In the genomic region with DNA sequence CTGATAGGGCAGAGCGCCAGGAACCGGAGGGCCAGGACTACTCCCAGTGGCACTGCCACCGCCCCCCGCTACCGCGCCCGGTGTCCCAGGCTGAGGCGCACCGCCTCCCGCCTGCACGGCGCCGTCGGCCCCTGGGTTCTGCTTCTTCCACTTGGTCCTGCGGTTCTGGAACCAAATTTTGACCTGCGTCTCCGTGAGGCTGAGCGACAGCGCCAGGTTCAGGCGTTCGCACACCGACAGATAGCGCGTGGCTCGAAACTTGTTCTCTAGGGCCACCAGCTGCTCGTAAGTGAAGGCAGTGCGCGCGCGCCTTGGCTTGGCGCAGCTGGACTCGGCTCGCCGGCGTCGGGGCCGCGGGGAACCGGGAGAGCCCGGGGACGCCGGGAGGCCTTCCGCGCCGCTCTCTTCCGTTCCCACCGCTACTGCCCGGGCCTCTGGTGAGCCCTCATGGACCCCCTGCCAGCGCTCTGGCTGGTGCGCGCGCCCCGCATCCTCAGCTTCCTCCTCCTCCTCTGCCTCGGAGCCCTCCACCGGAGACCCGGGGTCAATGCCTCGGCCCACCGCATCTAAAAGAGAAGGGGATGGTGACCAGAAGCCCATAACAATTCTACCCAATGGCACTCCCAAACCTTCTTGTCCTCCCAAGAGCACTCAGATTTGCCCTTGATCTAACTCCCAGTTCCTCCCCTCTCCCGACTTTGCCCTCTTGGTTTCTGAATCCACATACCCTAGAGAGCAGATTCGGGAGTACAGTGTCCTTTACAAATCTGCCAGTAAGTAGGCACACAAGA, we compare ENCODE assay signal across 7 mouse cellular contexts. TPM values are rescaled to one million over a fixed set of nuclear protein-coding genes. Genes with fewer than 3 reads are reported as not detected.
DNase-seq lines count a peak whose midpoint lies in the region; ATAC-seq and TF ChIP-seq lines count a peak whose summit lies in the region.

No protein-coding gene starts in this region.

- DNase-seq in spleen, adult 2 months (ENCODE audit: low read depth in 1 of 2, low spot score in 2 of 2) = no peak
- no peak for DNase-seq in spleen, postnatal 10 days (ENCODE audit: low spot score in 2 of 2)
- DNase-seq in embryonic facial prominence, embryonic 11.5 days (ENCODE audit: low spot score) = peak; percentile 60
- peak; percentile 42 for DNase-seq in hindbrain, postnatal 0 days (ENCODE audit: low spot score)
- no peak for DNase-seq in MN1 (ENCODE audit: low spot score)
- no peak for DNase-seq in ovary, postnatal 14 days (ENCODE audit: low spot score)

- H3K27ac ChIP-seq in spleen, adult 2 months (ENCODE audit: insufficient read depth, low read length) = no peak overlapping the region
- H3K27ac ChIP-seq in embryonic facial prominence, embryonic 11.5 days (replicated peaks; ENCODE audit: low read depth, low read length) = no peak overlapping the region
- H3K27ac ChIP-seq in hindbrain, postnatal 0 days = no peak overlapping the region

- WGBS in spleen, adult 2 months = 1% methylated on average over 60 of the region's 60 CpGs
- under 1% methylated on average over 60 of the region's 60 CpGs for WGBS in embryonic facial prominence, embryonic 11.5 days
- WGBS in hindbrain, postnatal 0 days = under 1% methylated on average over 52 of the region's 60 CpGs

- H3K4me1 ChIP-seq in spleen, adult 2 months (ENCODE audit: control insufficient read depth, insufficient read depth, insufficient read length) = peaks cover 2% of the 10 kb centered on the region
- no peaks in the 10 kb centered on the region; the same call in 1 of the 2 replicates for H3K4me1 ChIP-seq in embryonic facial prominence, embryonic 11.5 days (ENCODE audit: control insufficient read depth, insufficient read depth, low read length)
- peaks cover 17% of the 10 kb centered on the region; the same call in 1 of the 2 replicates for H3K4me1 ChIP-seq in hindbrain, postnatal 0 days (ENCODE audit: insufficient read depth, low read length)

- H3K27me3 ChIP-seq in spleen, adult 2 months (ENCODE audit: control insufficient read depth, insufficient read depth, low read length) = peaks cover 14% of the 10 kb centered on the region
- peaks cover 66% of the 10 kb centered on the region for H3K27me3 ChIP-seq in embryonic facial prominence, embryonic 11.5 days (ENCODE audit: control insufficient read depth, insufficient read depth, low read length)
- H3K27me3 ChIP-seq in hindbrain, postnatal 0 days (ENCODE audit: insufficient read depth, low read length) = peaks cover 53% of the 10 kb centered on the region

- H3K9ac ChIP-seq in embryonic facial prominence, embryonic 11.5 days (replicated peaks; ENCODE audit: low read length) = peak overlapping the region; percentile 10; the same call in 1 of the 2 replicates
- peak overlapping the region; percentile 23 for H3K9ac ChIP-seq in hindbrain, postnatal 0 days (replicated peaks; ENCODE audit: low read length)

- peak overlapping the region; percentile 75 for H3K4me2 ChIP-seq in embryonic facial prominence, embryonic 11.5 days (ENCODE audit: low read depth, low read length)
- peak overlapping the region; percentile 88 for H3K4me2 ChIP-seq in hindbrain, postnatal 0 days (ENCODE audit: low read depth, low read length)

- H3K4me3 ChIP-seq in spleen, adult 2 months (ENCODE audit: extremely low read depth, insufficient read depth, insufficient read length) = peak overlapping the region; percentile 21; the same call in 1 of the 2 replicates
- H3K4me3 ChIP-seq in embryonic facial prominence, embryonic 11.5 days (ENCODE audit: low read depth, low read length) = peak overlapping the region; percentile 38
- peak overlapping the region; percentile 48 for H3K4me3 ChIP-seq in hindbrain, postnatal 0 days (ENCODE audit: low read length)

- no peaks in the 10 kb centered on the region for H3K9me3 ChIP-seq in embryonic facial prominence, embryonic 11.5 days (replicated peaks; ENCODE audit: control insufficient read depth, low read length)
- no peaks in the 10 kb centered on the region for H3K9me3 ChIP-seq in hindbrain, postnatal 0 days (ENCODE audit: low read length)

- TF ChIP-seq CTCF in spleen, adult 2 months (IDR thresholded peaks at IDR 0.05; ENCODE audit: extremely low read depth, insufficient read depth, insufficient read length, insufficient replicate concordance) = no peak
- TF ChIP-seq CTCF in hindbrain, postnatal 0 days (IDR thresholded peaks at IDR 0.05; ENCODE audit: low read depth) = no peak

- ATAC-seq in embryonic facial prominence, embryonic 11.5 days (replicated peaks; ENCODE audit: insufficient number of reproducible peaks, low FRiP score, low TSS enrichment, low read depth) = no peak
- ATAC-seq in hindbrain, postnatal 0 days = peak; percentile 45; the same call in 1 of the 2 replicates
- ATAC-seq in megakaryocyte-erythroid progenitor cell, adult 5-6 weeks (replicated peaks; ENCODE audit: low FRiP score, low TSS enrichment, poor library complexity, severe bottlenecking) = peak; percentile 52

- H3K36me3 ChIP-seq in spleen, adult 2 months (ENCODE audit: control insufficient read depth, insufficient read depth, low read length) = no peaks in the 10 kb centered on the region
- H3K36me3 ChIP-seq in embryonic facial prominence, embryonic 11.5 days (replicated peaks; ENCODE audit: control insufficient read depth, insufficient read depth, low read depth, low read length) = no peaks in the 10 kb centered on the region
- H3K36me3 ChIP-seq in hindbrain, postnatal 0 days (ENCODE audit: insufficient read depth, low read length) = no peaks in the 10 kb centered on the region

- TF ChIP-seq POLR2A in spleen, adult 2 months (IDR thresholded peaks at IDR 0.05; ENCODE audit: low read depth, low read length) = no peak

RNA-seq across cellular contexts. Expression of gene Nkx1-2, which starts 2.0 kb away (rescaled TPM):
- 0.14 and 0.19 TPM in 2 replicates for polyA plus RNA-seq in spleen, adult 2 months (2012; rRNA removed)
- polyA plus RNA-seq in embryonic facial prominence, embryonic 11.5 days (2014; fragmentation: Nextera tagmentation; extraction: Ambion mirVana) = 0.81 TPM in 1 of 2 replicates, not detected in the other
- total RNA-seq in hindbrain, postnatal 0 days (2014; rRNA removed) = 0.90 TPM in 1 of 2 replicates, not detected in the other
- polyA plus RNA-seq in hindbrain, postnatal 0 days (2015; fragmentation: Nextera tagmentation; extraction: Ambion mirVana) = 0.08 and 0.13 TPM in 2 replicates
- total RNA-seq in megakaryocyte-erythroid progenitor cell, adult 5-6 weeks (2014; fragmentation: Nextera tagmentation) = not detected in 2 replicates
- 0.38 TPM in 1 of 2 replicates, not detected in the other for total RNA-seq in megakaryocyte-erythroid progenitor cell, adult 5-6 weeks (2017)

RNA-seq across cellular contexts. Expression of gene Lhpp, which starts 13.0 kb away (rescaled TPM):
- polyA plus RNA-seq in spleen, adult 2 months (2012; rRNA removed) = 5.6 and 8.5 TPM in 2 replicates
- 15.5 and 16.3 TPM in 2 replicates for polyA plus RNA-seq in embryonic facial prominence, embryonic 11.5 days (2014; fragmentation: Nextera tagmentation; extraction: Ambion mirVana)
- total RNA-seq in hindbrain, postnatal 0 days (2014; rRNA removed) = 42.5 and 55.6 TPM in 2 replicates
- 53.3 and 56.7 TPM in 2 replicates for polyA plus RNA-seq in hindbrain, postnatal 0 days (2015; fragmentation: Nextera tagmentation; extraction: Ambion mirVana)
- total RNA-seq in megakaryocyte-erythroid progenitor cell, adult 5-6 weeks (2014; fragmentation: Nextera tagmentation) = 15.0 and 18.9 TPM in 2 replicates
- total RNA-seq in megakaryocyte-erythroid progenitor cell, adult 5-6 weeks (2017) = 12.3 and 19.4 TPM in 2 replicates

RNA-seq across cellular contexts. Expression of gene Oat, which starts 21.2 kb away (rescaled TPM):
- 47.0 and 48.5 TPM in 2 replicates for polyA plus RNA-seq in spleen, adult 2 months (2012; rRNA removed)
- polyA plus RNA-seq in embryonic facial prominence, embryonic 11.5 days (2014; fragmentation: Nextera tagmentation; extraction: Ambion mirVana) = 160 and 161 TPM in 2 replicates
- total RNA-seq in hindbrain, postnatal 0 days (2014; rRNA removed) = 99.1 and 101 TPM in 2 replicates
- 123 and 129 TPM in 2 replicates for polyA plus RNA-seq in hindbrain, postnatal 0 days (2015; fragmentation: Nextera tagmentation; extraction: Ambion mirVana)
- 147 and 193 TPM in 2 replicates for total RNA-seq in megakaryocyte-erythroid progenitor cell, adult 5-6 weeks (2014; fragmentation: Nextera tagmentation)
- 236 and 240 TPM in 2 replicates for total RNA-seq in megakaryocyte-erythroid progenitor cell, adult 5-6 weeks (2017)

Comparison
In these comparisons a context has a peak if more than half of its experiments do, and no peak if none do; other contexts are left out.
1. DNase-seq: peak in embryonic facial prominence, embryonic 11.5 days (single experiment) and hindbrain, postnatal 0 days (single experiment); none in spleen, adult 2 months (0 of 2), spleen, postnatal 10 days (0 of 2), MN1 (single experiment) and ovary, postnatal 14 days (single experiment).
2. Peak in every context shown above with its lines, with median percentiles within 50 percentile points of each other: H3K4me3 ChIP-seq.